Mouse (Mus musculus): ENCODE measurements around the gene Spef1. TPM values are rescaled to one million over a fixed set of nuclear protein-coding genes. Genes with fewer than 3 reads are reported as not detected.

The Spef1 gene
- total RNA-seq, 4 experiments from 2014 or later: 4.4 to 6.2 (median 4.9) TPM

DNA sequence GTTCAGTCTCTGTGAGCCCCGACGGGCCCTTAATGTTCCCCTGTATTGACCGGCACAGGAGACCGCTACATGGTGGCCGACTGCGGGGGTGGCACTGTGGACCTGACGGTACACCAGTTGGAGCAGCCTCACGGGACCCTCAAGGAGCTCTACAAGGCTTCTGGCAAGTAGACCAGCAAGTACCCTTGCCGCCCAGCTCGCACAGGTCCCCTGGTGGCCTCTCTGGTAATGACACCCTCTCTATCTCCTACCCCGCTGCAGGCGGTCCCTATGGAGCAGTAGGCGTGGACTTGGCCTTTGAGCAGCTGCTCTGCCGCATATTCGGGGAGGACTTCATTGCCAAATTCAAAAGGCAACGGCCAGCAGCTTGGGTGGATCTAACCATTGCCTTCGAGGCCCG lies 44.5 kb downstream of the Spef1 start:
- DNase-seq (ENCODE audit: low spot score): peak; percentile 83

DNA sequence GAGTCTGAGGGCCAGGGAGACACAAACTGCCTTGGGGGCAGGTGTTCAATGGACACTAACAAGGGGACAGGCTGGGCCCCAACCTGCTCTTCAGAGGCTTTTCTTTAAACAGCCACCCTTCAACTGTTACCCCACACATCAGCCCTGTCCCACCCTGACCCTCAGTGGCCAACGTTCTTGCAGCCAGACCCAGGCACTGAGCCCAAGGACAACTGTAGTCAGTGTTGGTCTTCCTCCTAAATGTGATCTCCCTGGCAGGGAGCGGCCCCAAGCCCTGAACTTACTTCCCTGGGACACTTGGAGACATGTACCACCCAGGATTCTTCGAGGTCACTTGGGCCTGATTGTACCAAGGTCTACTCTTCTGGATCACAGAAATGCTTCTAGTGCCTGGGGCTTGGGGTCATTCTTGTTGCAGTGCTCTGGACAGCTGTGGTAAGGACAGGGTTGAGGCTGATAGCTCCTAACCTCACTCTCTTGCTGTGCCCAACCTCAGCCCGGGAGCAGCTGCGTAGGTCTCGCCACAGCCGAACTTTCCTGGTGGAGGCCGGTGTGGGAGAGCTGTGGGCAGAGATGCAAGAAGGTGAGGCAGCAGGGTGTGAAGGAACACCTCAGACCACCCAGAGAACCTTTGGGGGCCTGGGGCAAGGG lies 45.6 kb downstream of the Spef1 start:
- DNase-seq (ENCODE audit: low spot score): no peak

DNA sequence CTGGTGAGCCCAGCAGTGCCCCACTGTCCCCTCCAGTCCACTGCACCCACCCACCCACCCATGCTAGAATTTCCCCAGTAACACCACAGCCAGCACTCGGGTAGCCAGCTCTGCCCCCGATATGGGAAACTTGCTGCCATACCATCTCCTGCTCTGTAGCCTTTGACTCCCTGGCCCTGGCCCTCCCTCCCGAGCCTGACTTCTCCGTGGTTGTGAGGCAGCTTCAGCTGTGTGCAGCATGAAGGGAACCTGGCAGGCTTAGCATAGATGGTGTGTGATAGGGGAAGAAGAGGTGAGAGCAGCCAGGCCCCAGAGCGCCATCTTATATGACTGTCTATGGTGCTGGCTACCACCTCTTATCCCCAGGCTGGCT lies 46.6 kb downstream of the Spef1 start:
- no peak for DNase-seq (ENCODE audit: low spot score)

DNA sequence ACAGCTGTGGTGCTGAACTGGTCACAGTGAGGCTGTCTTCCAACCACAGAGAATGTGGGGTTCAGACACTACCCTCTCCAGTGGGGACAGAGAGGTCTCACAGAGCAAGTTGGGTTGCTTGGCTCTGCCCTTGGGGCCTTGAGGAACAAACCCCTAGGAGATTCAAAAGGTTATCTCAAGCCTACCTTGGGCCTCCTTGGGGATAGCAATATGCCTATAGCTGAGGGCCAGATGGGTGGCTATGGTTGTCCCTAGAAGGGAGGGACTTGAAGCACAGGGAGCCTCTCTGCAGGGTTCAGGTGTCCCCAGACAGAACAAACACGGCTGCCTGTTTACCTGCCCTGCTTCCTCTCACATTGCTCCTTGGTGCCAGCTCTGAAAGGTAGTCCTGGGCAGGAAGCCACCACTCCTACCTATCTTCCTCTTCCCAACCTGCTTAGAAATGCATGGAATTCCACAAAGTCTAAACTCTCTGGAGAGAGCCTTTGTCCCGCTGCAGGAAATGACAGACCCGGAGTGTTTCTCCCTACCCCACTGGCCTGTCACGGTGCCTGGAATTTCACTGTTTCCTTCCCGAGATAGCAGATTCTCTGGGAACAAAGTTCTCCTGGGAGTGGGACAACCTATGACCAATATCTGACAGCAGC lies 47.1 kb downstream of the Spef1 start:
- DNase-seq (ENCODE audit: low spot score): peak; percentile 81

DNA sequence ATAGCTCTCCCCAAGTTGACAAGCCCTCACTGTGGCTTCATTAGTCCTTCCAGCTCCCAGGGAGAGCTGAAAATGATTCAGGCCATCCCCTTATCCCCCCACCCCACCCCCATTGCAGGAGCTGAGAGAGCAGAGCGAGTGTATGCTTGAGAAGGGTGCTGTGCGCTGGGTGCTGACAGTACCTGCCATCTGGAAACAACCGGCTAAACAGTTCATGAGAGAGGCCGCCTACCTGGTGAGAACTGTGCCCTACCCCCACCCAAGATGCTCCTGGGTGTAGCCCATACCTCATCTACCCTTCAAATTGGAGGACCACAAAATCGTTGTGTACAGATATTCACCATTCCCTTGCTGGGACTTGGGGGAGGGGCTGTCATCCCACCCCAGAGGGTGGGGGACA lies 47.8 kb downstream of the Spef1 start:
- no peak for DNase-seq (ENCODE audit: low spot score)

DNA sequence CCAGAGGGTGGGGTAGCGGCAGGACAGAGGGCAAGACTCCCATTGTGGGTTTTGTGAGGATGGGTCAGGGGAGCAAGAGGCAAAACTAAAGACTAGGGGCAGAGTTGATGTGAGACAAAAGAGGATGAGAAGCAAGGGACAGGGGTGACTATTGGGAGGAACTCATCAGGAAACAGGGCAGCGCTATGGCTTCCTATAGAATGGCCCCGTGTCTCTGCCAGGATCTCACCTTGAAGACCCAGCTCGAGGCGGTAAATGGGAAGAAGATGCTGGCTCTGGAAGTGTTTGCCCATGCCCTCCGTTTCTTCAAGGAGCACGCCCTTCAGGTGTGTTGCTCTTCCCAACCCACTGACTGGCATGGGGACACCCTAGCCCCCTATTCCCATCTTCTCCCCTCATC lies 48.3 kb downstream of the Spef1 start:
- DNase-seq (ENCODE audit: low spot score): no peak

DNA sequence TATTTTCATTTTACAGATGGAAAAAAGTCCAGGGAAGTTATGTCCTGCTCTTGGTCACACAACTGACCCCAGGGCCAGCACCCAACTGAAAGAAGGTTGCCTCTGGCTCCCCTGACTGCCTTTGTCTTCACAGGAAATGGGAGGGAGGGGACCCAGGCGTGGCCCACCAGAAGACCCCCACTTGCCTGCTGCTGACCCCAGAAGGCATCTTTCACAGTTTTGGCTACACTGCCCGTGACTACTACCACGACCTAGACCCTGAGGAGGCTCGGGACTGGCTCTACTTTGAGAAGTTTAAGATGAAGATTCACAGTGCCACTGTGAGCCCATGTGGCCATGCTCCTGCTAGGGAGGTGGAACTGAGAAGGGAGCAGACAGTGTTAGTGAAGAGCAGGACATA lies 48.8 kb downstream of the Spef1 start:
- no peak for DNase-seq (ENCODE audit: low spot score)

DNA sequence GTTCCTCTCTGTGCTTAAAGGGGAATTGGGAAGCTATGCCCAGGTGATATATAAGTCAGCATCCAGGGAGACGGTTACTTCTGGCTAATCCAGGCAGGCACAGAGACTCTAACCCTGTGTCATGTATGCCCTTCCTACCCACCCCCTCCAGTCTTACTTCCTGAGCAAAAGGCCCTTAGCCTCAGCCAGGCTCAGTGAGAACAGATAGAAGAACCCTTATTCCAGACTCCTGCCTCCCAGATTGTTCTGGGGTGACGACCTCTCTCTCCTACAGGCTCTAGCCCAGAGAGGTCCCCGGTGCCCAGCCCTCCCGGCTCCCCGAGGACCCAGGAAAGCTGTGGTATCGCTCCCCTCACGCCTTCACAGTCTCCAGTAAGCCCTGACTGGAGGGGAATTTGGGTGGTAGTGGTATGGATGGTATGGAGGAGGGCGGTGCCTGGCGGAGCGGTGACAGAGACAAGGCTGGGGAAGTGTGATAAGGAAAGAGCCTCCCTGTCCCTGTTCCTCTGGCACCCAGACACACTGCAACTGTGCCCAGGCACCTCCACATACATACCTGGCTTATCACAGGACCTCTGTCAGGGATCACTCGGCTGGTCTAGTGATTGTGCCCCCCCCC lies 51.5 kb downstream of the Spef1 start:
- peak; percentile 1 for DNase-seq (ENCODE audit: low spot score)

DNA sequence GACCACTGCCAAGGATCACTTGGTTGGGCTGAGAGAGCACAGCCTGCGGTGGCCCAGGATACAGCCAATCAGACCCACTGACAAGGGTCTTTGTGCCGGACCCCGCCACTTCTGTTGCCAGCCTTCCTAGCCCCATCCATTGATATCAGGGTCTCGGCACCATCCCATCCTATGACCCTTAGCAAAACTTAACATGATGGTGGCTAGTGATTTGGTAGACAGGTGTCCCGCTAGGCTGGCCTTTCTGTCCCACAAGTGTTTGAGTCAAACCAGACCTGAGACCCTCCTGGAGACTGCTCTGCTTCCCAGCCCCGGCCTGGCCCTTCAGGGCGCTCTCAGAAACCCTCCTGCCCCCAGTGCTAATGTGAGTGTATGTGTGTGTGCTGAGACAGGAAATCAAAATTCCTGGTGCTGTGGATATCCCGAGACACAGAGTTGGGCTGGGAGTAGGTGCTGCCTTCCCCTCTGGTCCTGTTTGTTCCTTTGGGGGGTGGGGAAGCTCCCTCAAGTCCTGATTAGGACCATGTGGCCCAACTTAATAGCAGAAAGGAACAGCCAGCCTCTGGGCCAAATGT lies 52.2 kb downstream of the Spef1 start:
- peak; percentile 9 for DNase-seq (ENCODE audit: low spot score)

DNA sequence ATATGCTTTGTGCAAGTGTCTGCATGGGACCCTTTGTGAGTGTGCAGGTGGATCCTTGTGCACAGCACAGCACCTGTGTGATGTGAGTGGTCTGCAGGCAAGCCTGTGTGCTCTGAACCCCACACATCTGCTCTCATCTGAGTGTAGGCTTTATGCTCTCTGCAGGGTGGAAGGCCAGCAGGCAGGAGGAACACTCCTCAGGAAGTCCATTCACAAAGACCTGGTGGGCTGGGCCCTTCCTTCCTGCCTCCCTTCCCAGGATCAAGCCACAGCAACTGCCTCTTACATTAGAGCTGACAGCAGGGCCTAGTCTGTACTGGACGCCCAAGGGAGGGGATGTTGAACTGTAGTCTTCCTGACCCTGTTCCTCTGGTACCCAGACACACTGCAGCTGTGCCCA lies 52.7 kb downstream of the Spef1 start:
- DNase-seq (ENCODE audit: low spot score): peak; percentile 84

DNA sequence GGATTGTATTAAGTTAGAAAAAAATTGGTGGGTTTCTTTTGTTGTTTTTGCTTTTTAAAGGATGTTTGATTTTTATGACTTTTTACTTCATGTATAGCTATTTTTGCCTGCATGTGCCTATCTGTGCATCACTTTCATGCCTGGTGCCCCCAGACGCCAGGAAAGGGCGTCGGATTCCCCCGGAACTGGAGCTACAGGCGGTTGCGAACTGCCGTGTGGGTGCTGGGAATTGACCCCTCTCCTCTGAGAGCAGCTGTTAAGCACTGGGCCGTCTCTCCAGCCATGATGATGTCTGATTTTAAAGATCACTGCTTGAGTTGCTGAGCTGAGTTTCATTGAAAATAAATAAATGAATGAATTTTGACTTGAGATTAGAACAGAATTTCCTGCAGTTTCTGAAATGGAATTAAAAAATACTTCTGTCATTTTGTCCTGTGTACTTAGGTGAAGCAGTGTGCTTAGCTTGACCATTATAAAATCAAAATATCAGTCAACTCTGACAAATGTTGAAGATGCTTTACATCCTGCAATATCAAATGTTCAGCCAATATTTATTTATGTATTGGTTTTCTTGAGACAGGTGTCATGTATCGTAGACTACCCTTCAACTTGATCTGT lies 54.0 kb downstream of the Spef1 start, which contains the start of gene Gm11037:
Gene Gm11037, plus strand, starts transcription at position 568 of the 618 bp plus-strand sequence.
- no peak for DNase-seq (ENCODE audit: low spot score)

DNA sequence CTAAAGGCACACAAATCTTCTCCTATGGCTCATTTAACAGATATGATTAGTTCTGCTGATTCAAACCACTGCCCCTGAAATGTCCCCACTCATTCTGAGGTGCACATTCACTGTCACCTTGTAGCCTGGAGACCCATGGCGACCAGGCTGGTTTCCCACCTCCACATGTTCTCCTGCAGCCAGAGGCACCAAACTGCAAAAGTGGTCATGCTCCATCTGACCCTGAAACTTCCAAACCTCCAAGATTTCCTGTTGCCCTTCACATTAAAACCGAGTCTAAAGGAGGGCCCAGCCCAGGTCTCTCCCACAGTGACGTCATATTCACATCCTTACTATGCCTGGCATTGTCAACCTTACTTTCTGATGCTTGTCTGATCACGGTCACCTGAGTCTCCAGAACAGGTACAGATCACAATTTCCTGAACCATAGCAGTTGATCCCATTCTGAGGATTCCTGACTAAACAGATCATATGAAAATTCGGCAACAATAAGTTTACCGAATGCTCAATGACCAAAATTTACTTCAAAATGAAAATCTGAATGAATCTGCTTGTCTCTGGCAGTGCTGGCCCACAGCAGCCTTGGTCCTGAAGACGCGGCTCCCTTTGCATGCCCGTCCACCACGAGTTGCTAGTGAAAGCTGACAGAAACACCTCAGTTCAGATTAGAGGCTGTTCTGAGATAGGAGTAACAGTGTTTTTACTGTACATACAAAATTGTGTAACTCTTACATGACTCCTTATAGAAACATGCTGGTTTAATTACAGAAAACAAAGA lies 54.8 kb downstream of the Spef1 start:
- no peak for DNase-seq (ENCODE audit: low spot score)

DNA sequence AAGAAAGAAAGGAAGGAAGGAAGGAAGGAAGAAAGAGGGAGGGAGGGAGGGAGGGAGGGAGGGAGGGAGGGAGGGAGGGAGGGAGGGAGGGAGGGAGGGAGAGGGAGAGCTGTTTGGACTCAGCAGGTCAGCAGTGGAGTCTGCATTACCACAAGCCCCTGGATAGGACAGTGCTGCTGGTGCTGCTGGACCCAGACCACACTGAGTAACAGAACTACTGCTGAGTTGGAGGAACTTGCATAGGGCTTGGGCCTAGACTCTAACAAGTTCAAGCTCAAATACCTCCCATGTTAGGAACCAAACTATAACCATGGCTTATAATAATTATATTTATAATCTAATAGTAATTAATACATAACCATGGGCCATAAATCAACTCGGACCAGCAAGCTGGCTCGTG lies 56.2 kb downstream of the Spef1 start:
- no peak for DNase-seq (ENCODE audit: low spot score)

DNA sequence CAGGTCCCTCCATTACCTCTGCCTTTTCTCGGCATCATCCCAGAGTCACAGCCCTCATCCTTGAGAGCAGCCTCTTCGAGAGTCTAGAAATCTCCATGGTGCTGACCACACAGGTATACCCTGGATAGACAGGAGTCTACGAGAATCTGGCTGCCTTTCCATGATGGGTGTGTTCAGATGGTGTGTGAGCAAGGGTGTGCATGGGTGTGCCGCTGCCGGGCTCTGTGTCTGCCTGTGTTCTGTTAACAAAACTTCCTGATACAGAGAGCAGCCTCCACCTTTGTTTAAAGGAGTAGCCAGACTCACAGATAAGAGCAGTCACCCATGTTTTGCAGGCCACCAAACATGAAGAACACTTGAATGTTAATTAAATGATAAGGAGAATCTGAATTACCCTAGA lies 57.2 kb downstream of the Spef1 start:
- DNase-seq (ENCODE audit: low spot score): no peak

DNA sequence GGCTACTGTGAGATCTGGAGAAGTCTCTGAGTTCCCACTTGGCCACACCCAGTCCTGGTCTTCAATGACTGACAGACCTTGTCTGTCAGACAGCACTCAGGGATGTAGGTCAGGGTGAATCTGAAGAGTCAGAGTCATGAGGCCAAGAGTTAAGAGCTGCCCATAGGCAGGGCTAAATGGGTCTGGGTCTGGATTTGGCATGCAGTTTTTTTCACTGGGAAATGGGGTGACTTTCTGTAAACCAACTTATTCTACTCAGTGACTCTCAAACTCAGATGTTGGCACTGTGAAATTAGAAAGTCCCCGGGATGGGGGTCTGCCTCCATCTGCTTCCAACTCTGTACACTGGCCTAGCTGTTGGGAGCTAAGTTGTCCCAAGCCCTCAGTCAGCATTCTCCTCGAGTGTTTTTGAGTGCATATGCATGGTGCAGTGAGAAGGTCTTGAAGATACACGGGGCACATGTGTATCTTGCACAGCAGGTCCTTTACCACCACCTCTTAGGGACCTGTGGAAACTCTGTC lies 58.4 kb downstream of the Spef1 start:
- DNase-seq (ENCODE audit: low spot score): no peak

DNA sequence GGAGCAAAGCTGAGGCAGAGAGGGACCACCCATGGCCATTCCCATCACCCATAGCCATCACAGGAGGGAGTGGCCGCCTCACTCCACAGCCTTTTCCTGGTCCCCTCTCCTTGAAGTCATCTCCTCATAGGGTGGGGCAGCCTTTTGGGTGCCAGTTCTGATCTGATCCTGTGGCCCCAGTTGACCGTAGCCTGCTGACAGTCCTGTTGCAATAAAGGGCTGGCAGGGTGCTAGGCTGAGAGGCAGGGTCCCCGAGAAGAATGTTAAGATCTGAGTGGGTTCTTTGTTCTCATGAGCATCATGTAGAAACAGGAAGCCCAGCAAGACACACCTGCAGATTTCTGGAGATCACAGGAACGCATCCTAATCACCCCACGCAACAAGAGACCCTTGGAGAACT lies 58.9 kb downstream of the Spef1 start:
- no peak for DNase-seq (ENCODE audit: low spot score)

DNA sequence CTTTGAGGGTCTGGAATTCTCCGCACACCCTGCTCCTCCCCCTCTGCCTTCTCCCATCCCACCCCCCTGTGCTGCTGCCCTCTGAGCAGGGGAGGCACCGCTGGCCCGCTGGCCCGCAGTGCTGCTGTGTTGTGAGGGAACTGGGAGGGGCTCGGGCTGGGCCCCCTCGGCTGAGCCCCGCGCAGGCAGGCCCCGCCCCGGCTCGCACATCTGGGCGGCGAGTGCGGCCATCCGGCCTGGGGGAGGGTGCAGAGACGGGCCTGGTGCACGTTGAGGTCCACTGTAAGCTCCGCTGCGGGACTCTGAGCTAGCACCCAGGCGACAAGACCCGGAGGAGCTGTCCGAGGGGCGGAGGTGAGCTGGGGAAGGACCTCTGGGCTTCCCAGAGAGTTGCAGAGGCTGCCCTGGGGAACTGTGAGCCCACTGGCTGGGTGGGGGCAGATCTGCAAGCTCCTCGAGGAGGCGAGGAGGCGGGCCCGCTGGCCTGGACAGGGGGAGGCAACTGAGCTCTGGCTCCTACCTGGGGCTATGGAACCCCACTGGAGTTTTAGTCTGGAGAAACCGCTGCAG lies 59.8 kb downstream of the Spef1 start, which contains the start of gene Hspa12b:
Gene Hspa12b, plus strand, starts transcription at position 120 of the 570 bp plus-strand sequence.
- peak; percentile 76 for DNase-seq (ENCODE audit: low spot score)

DNA sequence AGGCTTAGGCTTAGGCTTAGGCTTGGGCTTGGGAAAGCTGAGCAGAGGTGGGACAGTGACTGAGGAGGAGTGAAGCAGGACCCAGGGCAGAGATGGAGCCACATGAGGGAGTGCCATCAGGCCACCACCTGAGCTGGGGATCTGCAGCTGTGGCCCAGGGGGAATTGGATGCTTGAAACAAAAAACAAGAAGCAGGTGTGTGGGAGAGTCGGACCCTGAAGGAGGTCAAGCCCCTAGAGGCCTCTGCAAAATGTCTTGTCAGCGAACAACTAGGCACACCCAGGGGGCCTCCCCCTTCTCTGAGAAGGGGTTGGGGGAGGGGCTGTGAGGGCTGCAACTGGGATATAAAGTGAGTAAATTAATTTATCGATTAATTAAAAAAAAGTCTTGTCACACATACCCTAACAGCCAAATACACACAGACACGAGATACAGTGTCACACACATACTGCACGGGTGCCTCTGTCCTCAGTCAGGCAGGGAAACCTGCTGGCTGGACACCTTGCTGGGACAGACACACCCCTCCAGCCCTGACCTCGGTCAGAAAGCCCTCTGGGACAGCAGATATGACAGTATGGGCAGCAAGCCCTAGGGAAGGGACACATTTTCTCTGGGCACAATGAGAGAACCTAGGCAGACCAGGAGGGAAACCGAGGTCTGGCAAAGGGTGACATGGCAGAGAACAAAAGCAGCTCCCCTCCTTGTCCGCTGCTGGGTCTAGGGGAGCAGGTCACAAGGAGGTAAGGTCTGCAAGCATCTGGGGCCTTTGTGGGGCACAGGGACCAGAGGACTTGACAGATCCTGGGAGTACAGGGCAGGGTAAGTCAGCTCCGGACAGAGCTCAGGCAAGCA lies 60.9 kb downstream of the Spef1 start:
- no peak for DNase-seq (ENCODE audit: low spot score)

DNA sequence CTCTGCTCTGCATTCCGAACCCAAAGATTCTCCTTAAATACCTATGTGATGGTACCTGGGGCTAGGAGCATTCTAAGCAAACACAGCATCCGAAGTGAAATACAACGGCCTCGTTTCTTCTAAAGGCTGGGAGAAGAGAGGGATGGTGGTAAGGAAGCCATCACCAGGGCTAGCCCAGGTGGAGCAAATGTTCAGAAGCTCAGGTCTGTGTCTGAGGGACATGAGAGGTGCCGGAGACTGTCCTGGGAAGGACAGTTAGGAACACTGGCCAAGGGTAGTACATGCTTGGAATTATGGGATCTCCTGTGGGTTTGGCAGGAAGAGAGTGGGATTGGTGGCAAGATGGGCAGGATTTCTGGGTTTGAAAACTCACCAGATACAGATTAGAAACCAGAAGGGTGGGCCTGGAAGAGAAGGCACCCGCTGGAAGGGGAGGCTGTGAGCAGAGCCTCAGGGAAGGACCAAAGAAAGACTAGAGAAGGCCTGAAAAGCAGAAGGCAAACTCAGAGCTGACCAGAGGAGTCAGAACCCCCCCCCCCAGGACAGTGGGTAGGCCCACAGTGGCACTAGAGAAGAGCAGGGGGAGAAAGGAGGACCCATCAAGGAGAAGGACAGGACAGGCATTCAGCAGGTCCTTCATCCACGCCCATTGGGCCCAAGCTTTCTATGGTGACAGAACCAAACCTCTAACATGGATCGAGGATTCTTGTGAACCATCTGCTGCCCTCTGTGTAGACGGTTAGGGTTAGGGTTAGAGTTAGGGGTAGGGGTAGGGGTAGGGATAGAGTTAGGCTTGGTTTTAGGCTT lies 61.7 kb downstream of the Spef1 start:
- DNase-seq (ENCODE audit: low spot score): no peak

Data from heart, adult 8-10 months (tissue).